Mouse (Mus musculus) spleen, embryonic (tissue): ENCODE data around the gene Dpp3.
"Not testable (repeated sequence)": the region's sequence is repeated elsewhere in the genome, so short reads cannot be mapped to it uniquely, and the experiment has no call there.

ENCODE experiments used
- CTCF ChIA-PET: fragments of 350-600 bp; sonication (Branson Sonifier 250); formaldehyde crosslinking; loops from one replicate; lab custom pipeline; 2022; lab: Charles Lee

The Dpp3 gene

GRCm38 (mm10) chr19:4896780-4897520, 31.1 kb downstream of the Dpp3 start:
- CTCF ChIA-PET = interaction anchor here (0.9 kb wide), 1 partner anchor 12 kb away, joined by 3 read pairs; no protein-coding TSS in a partner anchor

GRCm38 (mm10) chr19:4891798-4892197, 36.3 kb downstream of the Dpp3 start:
- CTCF ChIA-PET = no interaction called here

- CTCF ChIA-PET = no interaction called here
These were observed 38.3 kb downstream of the Dpp3 start for GRCm38 (mm10) chr19:4889791-4890190.

GRCm38 (mm10) chr19:4883961-4884360, 44.1 kb downstream of the Dpp3 start:
- CTCF ChIA-PET = no interaction called here

GRCm38 (mm10) chr19:4879324-4879703, 48.8 kb downstream of the Dpp3 start:
- CTCF ChIA-PET = no interaction called here

GRCm38 (mm10) chr19:4878405-4879323, 49.4 kb downstream of the Dpp3 start, which contains the start of gene Zdhhc24:
Gene Zdhhc24 (plus strand): TSS chr19:4878668.
- CTCF ChIA-PET = interaction anchor here (0.5 kb wide), 2 partner anchors 376 to 549 kb away, joined by 3 to 8 read pairs; no protein-coding TSS in a partner anchor

GRCm38 (mm10) chr19:4877785-4878184, 50.3 kb downstream of the Dpp3 start, which contains the start of gene Actn3:
Gene Actn3 (minus strand): TSS chr19:4877909.
- CTCF ChIA-PET = interaction anchor here (0.5 kb wide), 1 partner anchor 375 kb away, joined by 3 read pairs; no protein-coding TSS in a partner anchor

GRCm38 (mm10) chr19:4876755-4877154, 51.3 kb downstream of the Dpp3 start:
- CTCF ChIA-PET = no interaction called here

GRCm38 (mm10) chr19:4876241-4876640, 51.8 kb downstream of the Dpp3 start:
- CTCF ChIA-PET = no interaction called here

GRCm38 (mm10) chr19:4874613-4875012, 53.5 kb downstream of the Dpp3 start:
- CTCF ChIA-PET = not testable (repeated sequence)

GRCm38 (mm10) chr19:4865147-4865546, 62.9 kb downstream of the Dpp3 start:
- CTCF ChIA-PET = no interaction called here

- CTCF ChIA-PET = no interaction called here
These were observed 65.0 kb downstream of the Dpp3 start for GRCm38 (mm10) chr19:4863048-4863447.

- CTCF ChIA-PET = interaction anchor here (0.5 kb wide), 1 partner anchor 253 kb away, joined by 5 read pairs; no protein-coding TSS in a partner anchor
These were observed 69.0 kb downstream of the Dpp3 start for GRCm38 (mm10) chr19:4859081-4859480.
